Mouse (Mus musculus) olfactory bulb, adult 2 months (tissue): Measurements from ENCODE around the gene Rab4b.

Source experiments
- CTCF ChIP-seq: fragments of 200-500 bp; IDR thresholded peaks from 2 replicates; pipeline ENCODE4 v1.5.1; 2012; ENCODE audit warnings: low read depth, mild to moderate bottlenecking, low read length, moderate library complexity; ENCODE audit not compliant: insufficient read depth
- POLR2A ChIP-seq: fragments of 200-500 bp; IDR thresholded peaks from 2 replicates; pipeline ENCODE4 v1.6.1; 2012; ENCODE audit warnings: mild to moderate bottlenecking, low read depth, low read length, moderate library complexity; ENCODE audit not compliant: insufficient read depth

DNA sequence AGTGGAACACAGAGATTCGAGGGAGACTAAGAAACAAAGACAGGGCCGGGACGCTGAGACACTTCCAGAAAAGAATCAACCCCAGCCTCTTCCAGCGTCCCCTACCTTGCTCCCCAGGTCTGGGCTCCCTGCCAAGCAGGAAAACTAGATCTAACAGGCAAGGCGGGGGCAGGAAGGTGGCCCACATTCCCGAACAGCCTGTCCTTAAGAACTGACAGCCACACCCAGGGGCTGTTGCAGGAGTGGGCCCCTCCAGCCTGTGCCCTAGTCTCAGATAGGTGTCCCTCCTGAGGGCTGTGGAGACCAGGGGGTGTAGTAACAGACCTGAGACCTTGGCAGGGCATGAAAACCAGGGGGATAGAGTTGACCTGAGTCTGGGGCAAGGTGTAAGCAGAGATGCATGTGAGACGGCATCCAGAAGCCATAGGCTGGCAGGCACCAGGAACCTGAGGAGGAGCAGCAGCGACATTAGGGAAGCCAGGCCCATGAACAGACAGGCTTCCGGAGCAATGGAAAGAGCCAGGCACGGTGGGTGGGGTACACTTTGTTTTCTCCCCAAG is 25.4 kb downstream of the Rab4b start, which contains the start of gene Cyp2t4:
- TF ChIP-seq CTCF (no peak), POLR2A (no peak)
